Mouse (Mus musculus) thymus, adult 2 months (tissue): ENCODE results near the gene Fthl17d.
"Not testable (repeated sequence)": the region's sequence is repeated elsewhere in the genome, so short reads cannot be mapped to it uniquely, and the experiment has no call there.

ENCODE experiments used
- CTCF ChIP-seq: fragments of 200-500 bp; IDR thresholded peaks from 2 replicates; pipeline ENCODE4 v1.5.1; 2012; ENCODE audit warnings: mild to moderate bottlenecking, control low read depth, low read length, moderate library complexity, borderline replicate concordance; ENCODE audit not compliant: control insufficient read depth, poor library complexity, insufficient read depth; ENCODE audit errors: extremely low read depth
- POLR2A ChIP-seq: fragments of 200-500 bp; IDR thresholded peaks from 2 replicates; pipeline ENCODE4 v1.6.1; 2012; ENCODE audit warnings: mild to moderate bottlenecking, low read length, control low read depth, moderate library complexity; ENCODE audit not compliant: control insufficient read depth, poor library complexity, insufficient read depth; ENCODE audit errors: extremely low read depth

DNA sequence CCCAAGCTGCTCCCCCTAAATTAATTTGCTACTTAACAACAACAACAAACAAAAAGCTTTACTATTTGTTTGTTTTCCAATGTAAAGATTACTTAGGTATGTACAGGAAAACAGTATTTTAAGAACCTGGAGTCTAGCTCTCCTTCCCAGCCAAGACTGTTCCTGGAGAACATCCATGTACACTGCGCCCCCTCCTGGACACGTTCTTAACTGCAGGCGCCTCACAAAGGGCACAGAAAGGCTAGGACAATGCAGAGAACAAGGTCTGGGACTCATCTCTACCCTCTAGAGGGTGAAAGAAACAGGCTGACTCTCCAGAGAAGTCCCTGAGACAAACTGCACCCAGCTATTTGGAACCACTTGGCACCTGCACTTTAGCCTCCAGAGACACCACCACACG, 21.9 kb downstream of the Fthl17d start:
- not testable (repeated sequence) for TF ChIP-seq POLR2A, CTCF
